Mouse (Mus musculus) olfactory bulb, adult 2 months (tissue): ENCODE measurements around the gene Cyp2c23.

Experiments used
- CTCF ChIP-seq: fragments of 200-500 bp; IDR thresholded peaks from 2 replicates; pipeline ENCODE4 v1.5.1; 2012; ENCODE audit warnings: low read depth, mild to moderate bottlenecking, low read length, moderate library complexity; ENCODE audit not compliant: insufficient read depth
- POLR2A ChIP-seq: fragments of 200-500 bp; IDR thresholded peaks from 2 replicates; pipeline ENCODE4 v1.6.1; 2012; ENCODE audit warnings: mild to moderate bottlenecking, low read depth, low read length, moderate library complexity; ENCODE audit not compliant: insufficient read depth

DNA sequence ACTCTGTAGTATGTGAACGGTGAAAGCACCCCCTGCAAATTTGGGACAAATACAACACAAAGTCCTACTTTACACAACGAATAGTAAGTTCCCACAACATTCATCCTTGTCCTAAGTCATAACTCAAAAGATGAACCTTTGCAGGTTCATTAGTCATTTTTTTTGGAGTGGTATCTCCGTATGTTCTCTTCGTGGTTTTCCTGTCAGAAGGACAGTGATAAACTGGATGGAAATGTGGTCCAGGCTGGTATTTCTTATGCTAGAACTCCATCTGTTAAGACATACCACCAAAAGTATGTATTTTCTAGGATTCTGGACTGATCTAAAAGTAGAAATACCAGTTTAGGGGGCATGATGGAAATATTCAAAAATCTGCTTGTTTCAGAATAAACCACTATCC, 39.2 kb upstream of the Cyp2c23 start:
- TF ChIP-seq POLR2A, result no peak
- no peak for TF ChIP-seq CTCF
